Mouse (Mus musculus): ENCODE results near the gene Flot2.

DNA sequence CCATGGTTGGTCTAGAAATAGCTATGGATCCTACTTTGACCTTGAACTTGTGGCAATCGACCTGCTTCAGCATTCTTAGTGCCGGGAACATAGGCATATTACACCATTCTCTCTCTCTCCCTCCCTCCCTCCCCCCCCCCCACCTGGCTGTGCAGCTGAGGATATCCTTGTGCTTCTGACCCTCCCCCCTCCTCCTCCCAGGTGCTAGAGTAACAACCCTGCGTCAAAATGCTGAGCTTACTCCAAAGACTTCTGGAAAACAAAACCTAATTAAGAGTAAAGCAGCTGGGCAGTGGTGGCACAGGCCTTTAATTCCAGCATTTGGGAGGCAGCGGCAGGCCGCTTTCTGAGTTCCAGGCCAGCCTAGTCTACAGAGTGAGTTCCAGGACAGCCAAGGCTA lies 31.4 kb downstream of the Flot2 start:
- TF ChIP-seq CTCF (IDR thresholded peaks at IDR 0.05; ENCODE audit: low read depth) (no peak), EP300 (IDR thresholded peaks at IDR 0.05; ENCODE audit: low read depth) (no peak)

Data from liver, postnatal 0 days (tissue).